9 mouse cellular contexts compared by ENCODE assay signal in genomic region chr4:149820569-149820968, GRCm38 (mm10). TPM values are rescaled to one million over a fixed set of nuclear protein-coding genes. Genes with fewer than 3 reads are reported as not detected.
DNase-seq lines count a peak whose midpoint lies in the region; ATAC-seq and TF ChIP-seq lines count a peak whose summit lies in the region.
"Had no signal": no experiment of that assay in that cellular context is flagged by ENCODE, and none has a peak within 500 bp of the region (broad histone marks: within the 10 kb centered on the region; RNA-seq: fewer than 3 reads in every experiment).

No protein-coding gene starts in this region.

- intact Hi-C loops in heart, postnatal 14 days (cut with DNase I): no loop called here

- no peaks in the 10 kb centered on the region for H3K36me3 ChIP-seq in midbrain, embryonic 13.5 days
- H3K36me3 ChIP-seq: G1E had no signal

- no peak overlapping the region for H3K27ac ChIP-seq in midbrain, embryonic 13.5 days

- H3K4me2 ChIP-seq in midbrain, embryonic 13.5 days (replicated peaks): no peak overlapping the region

- 22% methylated on average over 6 of the region's 6 CpGs for WGBS in lung, adult 2 months
- 69% methylated on average over 6 of the region's 6 CpGs for WGBS in midbrain, embryonic 13.5 days

- peak; percentile 64; the same call in 1 of the 2 replicates for TF ChIP-seq POLR2A in lung, adult 2 months (IDR thresholded peaks at IDR 0.05; ENCODE audit: borderline replicate concordance, extremely low read depth, low read depth, low read length)

- DNase-seq in 3134 (ENCODE audit: extremely low read depth, insufficient read length, low spot score): peak; percentile 91
- peak; percentile 38 to 71 for DNase-seq in adrenal gland, postnatal 4 days (ENCODE audit: low spot score in 2 of 2)
- DNase-seq in heart, postnatal 14 days: peak; percentile 76 to 80
- DNase-seq in lung, adult 2 months: peak; percentile 83
- DNase-seq in frontal cortex, adult 2 months (ENCODE audit: extremely low spot score in 1 of 2, low spot score in 1 of 2): no peak
- no peak for DNase-seq in thymus, postnatal 4 days

- no peaks in the 10 kb centered on the region for H3K27me3 ChIP-seq in midbrain, embryonic 13.5 days

- H3K9ac ChIP-seq in midbrain, embryonic 13.5 days (replicated peaks): no peak overlapping the region

- no peak for TF ChIP-seq CTCF in lung, adult 2 months (IDR thresholded peaks at IDR 0.05; ENCODE audit: insufficient read depth, low read length)

- no peak overlapping the region for H3K4me3 ChIP-seq in lung, adult 2 months (replicated peaks; ENCODE audit: extremely low read depth, low read depth, low read length)
- H3K4me3 ChIP-seq in midbrain, embryonic 13.5 days (replicated peaks): no peak overlapping the region

- peaks cover 17% of the 10 kb centered on the region; the same call in 1 of the 2 replicates for H3K4me1 ChIP-seq in lung, adult 2 months (ENCODE audit: control insufficient read depth, insufficient read depth, low read length)
- peaks cover 7% of the 10 kb centered on the region for H3K4me1 ChIP-seq in midbrain, embryonic 13.5 days (replicated peaks)

- no peak for ATAC-seq in erythroid progenitor cell, adult 5-6 weeks (replicated peaks; ENCODE audit: low FRiP score, poor library complexity, severe bottlenecking)
- no peak for ATAC-seq in midbrain, embryonic 13.5 days

- H3K9me3 ChIP-seq in midbrain, embryonic 13.5 days: no peaks in the 10 kb centered on the region
- H3K9me3 ChIP-seq: G1E had no signal

RNA-seq across cellular contexts. Expression of gene Slc25a33, which starts 46.5 kb away (rescaled TPM):
- 10 to 100 TPM; 13.2 to 16.8 TPM for total RNA-seq in adrenal gland, postnatal 4 days (2021)
- total RNA-seq in heart, postnatal 14 days (2021): 10 to 100 TPM; 16.2 to 24.2 TPM
- 9.5 and 12.7 TPM in 2 replicates for polyA plus RNA-seq in lung, adult 2 months (2012; rRNA removed)
- polyA plus RNA-seq in frontal cortex, adult 2 months (2012; rRNA removed): 35.1 and 36.5 TPM in 2 replicates
- 1.1 TPM in 1 of 2 replicates, not detected in the other for total RNA-seq in erythroid progenitor cell, adult 5-6 weeks (2015; ENCODE audit: low replicate concordance)
- 0.64 TPM in 1 of 2 replicates, not detected in the other for total RNA-seq in erythroid progenitor cell, adult 5-6 weeks (2017; ENCODE audit: low replicate concordance)
- polyA plus RNA-seq in midbrain, embryonic 13.5 days (2015; fragmentation: Nextera tagmentation; extraction: Ambion mirVana): 20.2 and 21.9 TPM in 2 replicates

Comparison
In these comparisons a context has a peak if more than half of its experiments do, and no peak if none do; other contexts are left out.
1. DNase-seq: peak in 3134 (single experiment), adrenal gland, postnatal 4 days (2 of 2), heart, postnatal 14 days (2 of 2) and lung, adult 2 months (single experiment); none in frontal cortex, adult 2 months (0 of 2) and thymus, postnatal 4 days (single experiment).
2. RNA of gene Slc25a33, which starts 46.5 kb away (total RNA-seq): 16.2 to 24.2 TPM in heart, postnatal 14 days and 13.2 to 16.8 TPM in adrenal gland, postnatal 4 days; 0.64 to 1.1 TPM in erythroid progenitor cell, adult 5-6 weeks; every median in the first group is over 4 times any median in the second.